Mouse (Mus musculus) myocyte (in vitro differentiated cells): ENCODE results near the gene Timm23. TPM values are rescaled to one million over a fixed set of nuclear protein-coding genes. Genes with fewer than 3 reads are reported as not detected.

Experiments
- H3K27me3 ChIP-seq: one replicate; pipeline ENCODE4 v1.6.1; 2011; ENCODE audit not compliant: control insufficient read depth, insufficient read depth, insufficient read length
- H3K36me3 ChIP-seq: one replicate; pipeline ENCODE4 v1.6.1; 2011; ENCODE audit not compliant: control insufficient read depth, insufficient read depth
- H3K4me2 ChIP-seq: one replicate; pipeline ENCODE4 v1.6.1; 2011; ENCODE audit warnings: low read depth, control low read depth
- H3K4me3 ChIP-seq: one replicate; pipeline ENCODE4 v1.5.1; 2011; ENCODE audit warnings: mild to moderate bottlenecking, control low read depth, moderate library complexity
- H3K79me2 ChIP-seq: one replicate; pipeline ENCODE4 v1.6.1; 2011; ENCODE audit not compliant: control insufficient read depth, insufficient read depth
- H3ac ChIP-seq: one replicate; pipeline ENCODE4 v1.6.1; 2011; ENCODE audit not compliant: control insufficient read depth, insufficient read length
- CEBPB ChIP-seq: IDR thresholded peaks from 2 replicates; pipeline ENCODE4 v1.6.1; 2011; ENCODE audit warnings: mild to moderate bottlenecking, moderate library complexity; ENCODE audit not compliant: poor library complexity, insufficient read depth, severe bottlenecking
- E2F4 ChIP-seq: IDR thresholded peaks from one replicate; pipeline ENCODE4 v1.6.1; 2011; ENCODE audit warnings: mild to moderate bottlenecking, control low read depth, moderate library complexity; ENCODE audit not compliant: insufficient read depth
- MAX ChIP-seq: IDR thresholded peaks from one replicate; pipeline ENCODE4 v1.6.1; 2011; ENCODE audit warnings: low read depth, mild to moderate bottlenecking, control low read depth
- MYOD1 ChIP-seq, 3 experiments: IDR thresholded peaks; one replicate each; pipeline ENCODE4 v1.6.1; 2011; ENCODE audit warnings: control low read depth in 2 of 3, low read depth in 2 of 3, mild to moderate bottlenecking in 2 of 3, moderate library complexity in 1 of 3; ENCODE audit not compliant: insufficient read length in 2 of 3, control insufficient read depth in 1 of 3
- MYOG ChIP-seq, 3 experiments: IDR thresholded peaks; one replicate each; pipeline ENCODE4 v1.6.1; 2011; ENCODE audit warnings: control low read depth in 2 of 3, low read depth in 2 of 3, mild to moderate bottlenecking in 2 of 3; ENCODE audit not compliant: insufficient read length in 2 of 3, control insufficient read depth in 1 of 3, insufficient read depth in 1 of 3
- POLR2A ChIP-seq: IDR thresholded peaks from one replicate; pipeline ENCODE4 v1.6.1; 2011; ENCODE audit warnings: low read depth, mild to moderate bottlenecking, control low read depth, moderate library complexity; ENCODE audit not compliant: insufficient read length
- POLR2AphosphoS2 ChIP-seq: IDR thresholded peaks from one replicate; pipeline ENCODE4 v1.6.1; 2011; ENCODE audit warnings: low read depth, control low read depth; ENCODE audit not compliant: insufficient read length
- REST ChIP-seq: IDR thresholded peaks from one replicate; pipeline ENCODE4 v1.6.1; 2011; ENCODE audit warnings: mild to moderate bottlenecking, control low read depth, moderate library complexity; ENCODE audit not compliant: insufficient read depth, insufficient read length
- SRF ChIP-seq: IDR thresholded peaks from one replicate; pipeline ENCODE4 v1.6.1; 2011; ENCODE audit warnings: low read depth; ENCODE audit not compliant: control insufficient read depth, insufficient read length
- TCF12 ChIP-seq: IDR thresholded peaks from one replicate; pipeline ENCODE4 v1.6.1; 2011; ENCODE audit warnings: mild to moderate bottlenecking, control low read depth; ENCODE audit not compliant: poor library complexity, insufficient read depth, severe bottlenecking
- TCF3 ChIP-seq: IDR thresholded peaks from one replicate; pipeline ENCODE4 v1.6.1; 2011; ENCODE audit warnings: low read depth, control low read depth; ENCODE audit not compliant: insufficient read length
- USF1 ChIP-seq: IDR thresholded peaks from one replicate; pipeline ENCODE4 v1.6.1; 2011; ENCODE audit warnings: low read depth, mild to moderate bottlenecking, control low read depth, moderate library complexity
- polyA plus RNA-seq: library from polyadenylated mRNA; unstranded; fragments of >200 nt; fragmentation: generic; extraction: Trizol; gene quantifications from one replicate; pipeline ENCODE4 v1.2.1, GENCODE M21; 2012; ENCODE audit warnings: missing spikeins

The Timm23 gene
- polyA plus RNA-seq, 1 experiment: 242 TPM

GRCm38 (mm10) chr14:32131836-32132235 is 69.9 kb downstream of the Timm23 start:
- Histone ChIP-seq H3K36me3 (no peaks in the 10 kb centered on the region), H3K27me3 (peaks cover 12% of the 10 kb centered on the region), H3K79me2 (no peaks in the 10 kb centered on the region), H3K4me2 (no peak overlapping the region), H3K4me3 (no peak overlapping the region), H3ac (no peak overlapping the region)
- no peak for TF ChIP-seq TCF12
- no peak for TF ChIP-seq MYOG (IDR thresholded peaks at IDR 0.05; ENCODE audit: control insufficient read depth in 1 of 3, insufficient read depth in 1 of 3, insufficient read length in 2 of 3, low read depth in 2 of 3)
- no peak for TF ChIP-seq E2F4
- TF ChIP-seq CEBPB: no peak
- no peak for TF ChIP-seq REST
- no peak for TF ChIP-seq POLR2A
- no peak for TF ChIP-seq POLR2AphosphoS2
- no peak for TF ChIP-seq SRF
- TF ChIP-seq MYOD1 (IDR thresholded peaks at IDR 0.05; ENCODE audit: control insufficient read depth in 1 of 3, insufficient read length in 2 of 3, low read depth in 2 of 3): no peak
- no peak for TF ChIP-seq USF1
- no peak for TF ChIP-seq TCF3
- no peak for TF ChIP-seq MAX

Other genes starting within 250 kb of the Timm23 start
- not detected for gene Galnt15, start 172.9 kb downstream of the Timm23 start, polyA plus RNA-seq
- gene Oxnad1, start 116.5 kb downstream of the Timm23 start, polyA plus RNA-seq: 24.8 TPM
- 72.2 TPM for gene Dph3, start 116.2 kb downstream of the Timm23 start, polyA plus RNA-seq
- gene Msmb, start 59.9 kb downstream of the Timm23 start, polyA plus RNA-seq: not detected
- gene Ncoa4, start 42.0 kb downstream of the Timm23 start, polyA plus RNA-seq: 20.2 TPM
- 10.5 TPM for gene Parg, start 51 bp upstream of the Timm23 start, polyA plus RNA-seq
- gene Ogdhl, start 120.1 kb upstream of the Timm23 start, polyA plus RNA-seq: 3.7 TPM
- not detected for gene 1700024G13Rik, start 186.5 kb upstream of the Timm23 start, polyA plus RNA-seq